Mouse (Mus musculus): ENCODE measurements around the gene Fbxl18. TPM values are rescaled to one million over a fixed set of nuclear protein-coding genes. Genes with fewer than 3 reads are reported as not detected.
"Not testable (repeated sequence)": the region's sequence is repeated elsewhere in the genome, so short reads cannot be mapped to it uniquely, and the experiment has no call there.

Fbxl18 gene
- polyA plus RNA-seq, 1 experiment from 2014 or later, result 16.5 TPM

GRCm38 (mm10) chr5:142896713-142897112 is 1.5 kb upstream of the Fbxl18 start:
- H3K9ac ChIP-seq, result no peak overlapping the region
- ATAC-seq (ENCODE audit: insufficient number of reproducible peaks, insufficient read depth, low FRiP score, low TSS enrichment), result no peak
- no peaks in the 10 kb centered on the region for H3K27me3 ChIP-seq
- no peak overlapping the region for H3K27ac ChIP-seq
- no peak overlapping the region for H3K4me2 ChIP-seq (replicated peaks)
- no peaks in the 10 kb centered on the region for H3K9me3 ChIP-seq
- H3K4me1 ChIP-seq, result peaks cover 8% of the 10 kb centered on the region
- H3K36me3 ChIP-seq, result peaks cover 25% of the 10 kb centered on the region
- WGBS, result 87% methylated on average over 5 of the region's 5 CpGs
- H3K4me3 ChIP-seq, result no peak overlapping the region

DNA sequence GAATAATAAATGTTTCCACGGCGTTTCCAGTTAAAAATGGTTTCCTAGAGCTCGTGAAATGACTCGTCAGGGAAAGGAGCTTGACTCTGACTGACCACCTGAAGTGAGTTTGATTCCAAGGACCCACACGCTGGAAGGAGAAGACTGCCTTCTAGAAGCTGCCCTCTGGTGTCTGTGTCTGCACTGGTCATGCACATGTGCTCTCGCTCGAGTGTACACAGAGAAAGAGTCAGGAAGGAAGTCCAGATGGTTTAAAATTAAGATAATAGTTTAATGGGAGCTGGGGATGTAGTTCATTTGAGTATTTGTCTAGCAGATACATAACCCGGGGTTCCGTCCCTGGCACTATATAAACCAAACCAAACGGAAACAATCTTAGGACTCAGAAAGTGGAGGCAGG is 971 bp upstream of the Fbxl18 start:
- 66% methylated on average over 10 of the region's 10 CpGs for WGBS
- Histone ChIP-seq H3K4me3 (0 out of 2 replicates have a peak overlapping the region, but pooled peaks have one; percentile 89), H3K9me3 (no peaks in the 10 kb centered on the region), H3K36me3 (peaks cover 21% of the 10 kb centered on the region), H3K9ac (no peak overlapping the region), H3K4me2 (replicated peaks) (peak overlapping the region; percentile 92; the same call in 1 of the 2 replicates), H3K27me3 (no peaks in the 10 kb centered on the region), H3K4me1 (peaks cover 8% of the 10 kb centered on the region), H3K27ac (no peak overlapping the region)
- no peak for ATAC-seq (ENCODE audit: insufficient number of reproducible peaks, insufficient read depth, low FRiP score, low TSS enrichment)

DNA sequence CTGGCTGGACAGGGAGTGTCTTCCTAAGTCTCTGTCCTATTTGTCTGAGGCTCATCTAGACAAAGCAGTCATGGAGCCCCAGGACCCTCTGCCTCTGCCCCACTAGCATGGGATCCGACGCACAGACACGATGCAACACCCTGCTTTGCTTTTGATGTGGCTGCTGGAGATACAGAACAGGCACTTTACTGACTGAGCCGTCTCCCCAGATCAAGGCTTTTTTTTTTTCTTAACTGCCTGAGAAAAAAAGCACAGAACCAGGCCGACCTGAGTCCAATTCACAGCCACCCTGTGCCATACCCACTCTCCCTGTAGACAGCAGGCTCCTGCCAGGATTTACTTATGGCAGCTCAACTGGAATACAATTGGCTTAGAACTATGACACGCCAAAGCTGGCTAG is 3.8 kb downstream of the Fbxl18 start:
- Histone ChIP-seq H3K9me3 (no peaks in the 10 kb centered on the region), H3K9ac (no peak overlapping the region), H3K4me2 (replicated peaks) (no peak overlapping the region), H3K4me3 (no peak overlapping the region), H3K27ac (no peak overlapping the region), H3K4me1 (peaks cover 8% of the 10 kb centered on the region), H3K27me3 (no peaks in the 10 kb centered on the region), H3K36me3 (peaks cover 14% of the 10 kb centered on the region)
- WGBS, result 83% methylated on average over 6 of the region's 6 CpGs
- no peak for ATAC-seq (ENCODE audit: insufficient number of reproducible peaks, insufficient read depth, low FRiP score, low TSS enrichment)

GRCm38 (mm10) chr5:142887533-142887932 is 7.7 kb downstream of the Fbxl18 start:
- ATAC-seq (ENCODE audit: insufficient number of reproducible peaks, insufficient read depth, low FRiP score, low TSS enrichment); H3K4me3 ChIP-seq; H3K9me3 ChIP-seq: not testable (repeated sequence)

GRCm38 (mm10) chr5:142886761-142887160 is 8.5 kb downstream of the Fbxl18 start:
- H3K4me1 ChIP-seq, result no peaks in the 10 kb centered on the region
- no peak for ATAC-seq (ENCODE audit: insufficient number of reproducible peaks, insufficient read depth, low FRiP score, low TSS enrichment)
- no peaks in the 10 kb centered on the region for H3K27me3 ChIP-seq
- WGBS, result 95% methylated on average over 20 of the region's 20 CpGs
- peaks cover 51% of the 10 kb centered on the region for H3K36me3 ChIP-seq
- H3K4me3 ChIP-seq, result no peak overlapping the region
- H3K9me3 ChIP-seq, result no peaks in the 10 kb centered on the region
- no peak overlapping the region for H3K9ac ChIP-seq
- H3K4me2 ChIP-seq (replicated peaks), result no peak overlapping the region
- H3K27ac ChIP-seq, result no peak overlapping the region

More at GRCm38 (mm10) chr5:142887533-142887932, 7.7 kb downstream of the Fbxl18 start:
- H3K4me2 ChIP-seq (replicated peaks); H3K27ac ChIP-seq; H3K9ac ChIP-seq; H3K4me1 ChIP-seq; H3K27me3 ChIP-seq: not testable (repeated sequence)
- 84% methylated on average over 3 of the region's 3 CpGs for WGBS
- peaks cover 48% of the 10 kb centered on the region for H3K36me3 ChIP-seq

GRCm38 (mm10) chr5:142886181-142886580 is 9.0 kb downstream of the Fbxl18 start:
- 97% methylated on average over 19 of the region's 19 CpGs for WGBS
- no peaks in the 10 kb centered on the region for H3K9me3 ChIP-seq
- peaks cover 4% of the 10 kb centered on the region for H3K4me1 ChIP-seq
- peaks cover 57% of the 10 kb centered on the region for H3K36me3 ChIP-seq
- no peak overlapping the region for H3K4me2 ChIP-seq (replicated peaks)
- H3K27ac ChIP-seq, result no peak overlapping the region
- no peak overlapping the region for H3K9ac ChIP-seq
- ATAC-seq (ENCODE audit: insufficient number of reproducible peaks, insufficient read depth, low FRiP score, low TSS enrichment), result no peak
- H3K4me3 ChIP-seq, result no peak overlapping the region
- H3K27me3 ChIP-seq, result no peaks in the 10 kb centered on the region

DNA sequence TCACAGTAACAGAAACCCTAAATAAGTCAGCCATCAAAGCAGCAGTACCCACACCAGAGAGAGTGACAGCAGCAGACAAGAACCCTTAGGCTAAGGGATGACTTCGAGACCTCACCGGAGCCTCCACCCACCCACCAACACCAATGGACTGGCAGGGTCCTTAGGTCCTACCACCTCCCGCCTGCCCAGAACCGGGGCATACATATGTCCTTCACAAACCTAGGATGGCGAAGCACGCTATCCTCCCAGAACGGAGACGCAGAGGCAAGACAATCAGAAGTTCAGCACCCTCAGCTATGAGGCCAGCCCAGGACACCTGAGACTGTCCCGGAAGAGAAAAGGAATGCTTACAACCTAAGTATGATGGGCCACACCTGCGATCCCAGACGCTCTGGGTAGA is 12.8 kb downstream of the Fbxl18 start:
- peaks cover 63% of the 10 kb centered on the region for H3K36me3 ChIP-seq

GRCm38 (mm10) chr5:142881936-142882335 is 13.3 kb downstream of the Fbxl18 start:
- H3K36me3 ChIP-seq, result peaks cover 62% of the 10 kb centered on the region
- no peak for ATAC-seq (ENCODE audit: insufficient number of reproducible peaks, insufficient read depth, low FRiP score, low TSS enrichment)

More for the DNA sequence above, 12.8 kb downstream of the Fbxl18 start:
- no peak overlapping the region for H3K27ac ChIP-seq
- 93% methylated on average over 11 of the region's 11 CpGs for WGBS
- no peak for ATAC-seq (ENCODE audit: insufficient number of reproducible peaks, insufficient read depth, low FRiP score, low TSS enrichment)
- no peaks in the 10 kb centered on the region for H3K27me3 ChIP-seq
- H3K9me3 ChIP-seq, result no peaks in the 10 kb centered on the region
- no peak overlapping the region for H3K4me3 ChIP-seq
- H3K4me1 ChIP-seq, result peaks cover 10% of the 10 kb centered on the region
- H3K4me2 ChIP-seq (replicated peaks), result no peak overlapping the region
- no peak overlapping the region for H3K9ac ChIP-seq

DNA sequence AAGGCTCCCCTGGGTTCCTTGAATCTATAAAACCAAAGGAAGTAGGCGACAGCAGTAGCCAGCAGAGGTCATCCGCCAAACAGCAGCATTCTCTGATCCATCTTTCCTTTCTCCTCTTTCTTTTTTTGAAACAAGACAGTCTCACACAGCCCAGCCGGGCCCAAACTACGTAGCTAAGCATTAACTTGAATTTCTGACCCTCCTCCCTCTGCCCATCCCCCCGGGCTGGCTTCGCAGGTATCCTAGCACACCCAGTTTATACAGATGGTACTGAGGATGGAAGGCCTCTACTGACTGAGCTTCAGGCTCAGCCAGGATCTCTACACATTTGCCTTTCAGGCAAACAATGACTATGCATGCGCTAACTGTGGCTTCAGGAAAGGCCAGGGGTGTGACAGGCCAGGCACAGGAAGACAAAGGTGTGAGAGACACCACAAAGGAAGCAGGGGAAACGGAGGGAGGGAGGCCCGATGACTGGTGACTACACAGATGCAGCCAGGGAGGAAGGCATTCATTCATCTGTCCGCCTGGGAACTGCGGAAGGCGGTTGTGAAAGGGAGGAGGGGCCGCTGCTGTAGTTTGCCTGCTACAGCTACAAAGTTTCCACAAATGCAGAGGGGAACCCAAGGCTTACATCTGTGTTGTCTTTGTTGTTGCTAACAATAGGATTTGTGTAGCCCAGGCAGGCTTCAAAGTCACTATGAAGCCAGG is 14.3 kb downstream of the Fbxl18 start:
- Histone ChIP-seq H3K4me2 (replicated peaks) (no peak overlapping the region), H3K36me3 (peaks cover 53% of the 10 kb centered on the region), H3K9ac (peak overlapping the region; percentile 15; the same call in 1 of the 2 replicates), H3K27me3 (no peaks in the 10 kb centered on the region), H3K4me1 (peaks cover 14% of the 10 kb centered on the region), H3K27ac (peak overlapping the region; percentile 51), H3K4me3 (no peak overlapping the region), H3K9me3 (no peaks in the 10 kb centered on the region)
- no peak for ATAC-seq (ENCODE audit: insufficient number of reproducible peaks, insufficient read depth, low FRiP score, low TSS enrichment)
- WGBS, result 49% methylated on average over 13 of the region's 13 CpGs

More at GRCm38 (mm10) chr5:142881936-142882335, 13.3 kb downstream of the Fbxl18 start:
- WGBS, result 81% methylated on average over 8 of the region's 8 CpGs
- H3K27ac ChIP-seq, result 0 out of 2 replicates have a peak overlapping the region, but pooled peaks have one; percentile 31
- no peak overlapping the region for H3K4me3 ChIP-seq
- no peak overlapping the region for H3K9ac ChIP-seq
- H3K4me2 ChIP-seq (replicated peaks), result no peak overlapping the region
- no peaks in the 10 kb centered on the region for H3K27me3 ChIP-seq
- peaks cover 14% of the 10 kb centered on the region for H3K4me1 ChIP-seq
- H3K9me3 ChIP-seq, result no peaks in the 10 kb centered on the region

DNA sequence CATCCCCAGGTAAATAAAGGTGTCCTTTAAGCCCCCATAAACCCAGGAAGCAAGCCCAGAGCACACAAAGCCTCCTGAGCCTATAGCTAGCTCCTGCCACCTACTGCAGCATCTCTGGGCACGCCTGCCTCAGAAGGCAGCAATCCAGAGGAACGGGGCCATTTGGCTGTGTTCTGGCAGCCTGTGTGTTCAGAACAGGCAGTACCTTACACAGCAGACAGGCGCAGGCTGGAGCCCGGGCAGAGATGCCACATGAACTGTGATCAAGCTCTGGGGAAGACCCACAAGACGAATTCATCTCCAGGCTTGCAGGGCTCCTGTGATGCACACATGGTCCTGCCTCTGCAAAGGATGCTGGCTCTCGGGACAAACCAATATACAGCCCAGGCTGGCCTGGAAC is 15.0 kb downstream of the Fbxl18 start:
- Histone ChIP-seq H3K4me2 (replicated peaks) (no peak overlapping the region), H3K27me3 (no peaks in the 10 kb centered on the region), H3K27ac (peak overlapping the region; percentile 51), H3K9ac (peak overlapping the region; percentile 15; the same call in 1 of the 2 replicates), H3K4me3 (no peak overlapping the region), H3K9me3 (no peaks in the 10 kb centered on the region), H3K36me3 (peaks cover 53% of the 10 kb centered on the region), H3K4me1 (peaks cover 14% of the 10 kb centered on the region)
- WGBS, result 79% methylated on average over 6 of the region's 6 CpGs
- ATAC-seq (ENCODE audit: insufficient number of reproducible peaks, insufficient read depth, low FRiP score, low TSS enrichment), result no peak

DNA sequence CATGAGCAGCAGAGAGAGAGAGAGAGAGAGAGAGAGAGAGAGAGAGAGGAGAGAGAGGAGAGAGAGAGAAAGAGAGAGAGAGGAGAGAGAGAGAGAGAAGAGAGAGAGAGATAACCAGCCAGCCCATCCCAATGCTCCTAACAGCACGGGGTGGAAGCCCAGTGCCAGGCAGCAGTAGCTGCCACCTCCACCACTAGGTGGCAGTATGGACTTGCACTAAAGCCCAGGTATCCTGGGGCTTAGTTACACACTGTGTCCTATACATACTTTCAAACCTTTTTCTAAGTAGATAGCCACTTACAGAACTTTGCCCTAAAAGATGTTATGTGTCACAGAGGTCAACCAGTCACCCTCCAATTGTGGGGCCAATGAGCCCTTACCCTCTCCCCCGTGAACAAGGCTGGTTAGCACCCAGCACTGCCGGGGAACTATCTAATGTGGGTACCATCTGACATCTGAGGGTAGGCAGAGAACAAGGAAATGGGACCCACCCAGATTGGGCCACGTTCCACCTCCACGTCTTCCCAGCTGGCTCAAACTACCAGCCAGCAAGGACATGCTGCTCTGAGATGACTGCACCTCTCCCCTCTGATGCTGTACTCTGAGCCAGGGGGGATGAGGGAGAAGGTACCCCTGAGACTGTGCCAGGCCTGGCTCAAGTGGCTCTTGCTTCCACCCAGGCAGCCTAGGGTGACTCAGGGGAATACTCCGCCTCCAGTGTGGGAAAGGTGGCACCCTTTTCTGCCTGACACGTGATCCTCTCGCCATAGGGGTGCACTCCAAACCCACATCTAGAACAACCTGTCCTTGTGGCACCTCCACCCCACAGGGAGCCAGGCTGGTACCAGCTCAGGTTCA is 15.7 kb downstream of the Fbxl18 start:
- Histone ChIP-seq H3K27me3 (no peaks in the 10 kb centered on the region), H3K4me2 (replicated peaks) (no peak overlapping the region), H3K4me3 (no peak overlapping the region), H3K4me1 (peaks cover 14% of the 10 kb centered on the region), H3K27ac (no peak overlapping the region), H3K9me3 (no peaks in the 10 kb centered on the region), H3K9ac (no peak overlapping the region), H3K36me3 (peaks cover 51% of the 10 kb centered on the region)
- no peak for ATAC-seq (ENCODE audit: insufficient number of reproducible peaks, insufficient read depth, low FRiP score, low TSS enrichment)
- 65% methylated on average over 8 of the region's 8 CpGs for WGBS

GRCm38 (mm10) chr5:142878570-142878969 is 16.7 kb downstream of the Fbxl18 start:
- 93% methylated on average over 15 of the region's 15 CpGs for WGBS
- H3K27me3 ChIP-seq, result no peaks in the 10 kb centered on the region
- no peaks in the 10 kb centered on the region for H3K9me3 ChIP-seq
- no peak overlapping the region for H3K4me3 ChIP-seq
- H3K4me2 ChIP-seq (replicated peaks), result no peak overlapping the region
- no peak overlapping the region for H3K27ac ChIP-seq
- H3K4me1 ChIP-seq, result peaks cover 14% of the 10 kb centered on the region
- peaks cover 44% of the 10 kb centered on the region for H3K36me3 ChIP-seq
- H3K9ac ChIP-seq, result no peak overlapping the region
- ATAC-seq (ENCODE audit: insufficient number of reproducible peaks, insufficient read depth, low FRiP score, low TSS enrichment), result no peak
